Mouse (Mus musculus) testis, adult 2 months (tissue): Measurements from ENCODE around the gene Smim22. TPM values are rescaled to one million over a fixed set of nuclear protein-coding genes. Genes with fewer than 3 reads are reported as not detected.

Experiments used
- H3K27ac ChIP-seq: fragments of 200-500 bp; 2 replicates; pipeline ENCODE4 v1.5.1; 2012; ENCODE audit warnings: low read depth, low read length; ENCODE audit not compliant: control insufficient read depth, insufficient read depth
- H3K27me3 ChIP-seq: fragments of 200-500 bp; 2 replicates; pipeline ENCODE4 v1.6.1; 2012; ENCODE audit warnings: mild to moderate bottlenecking, low read length, moderate library complexity; ENCODE audit not compliant: control insufficient read depth, insufficient read depth
- H3K36me3 ChIP-seq: fragments of 200-500 bp; 2 replicates; pipeline ENCODE4 v1.6.1; 2012; ENCODE audit warnings: mild to moderate bottlenecking, low read length; ENCODE audit not compliant: control insufficient read depth, insufficient read depth
- H3K4me1 ChIP-seq: fragments of 200-500 bp; 2 replicates; pipeline ENCODE4 v1.6.1; 2012; ENCODE audit warnings: low read length; ENCODE audit not compliant: control insufficient read depth, insufficient read depth
- H3K4me3 ChIP-seq: fragments of 200-500 bp; 2 replicates; pipeline ENCODE4 v1.5.1; 2012; ENCODE audit warnings: low read depth, mild to moderate bottlenecking, low read length, moderate library complexity, mixed read lengths; ENCODE audit not compliant: control insufficient read depth
- CTCF ChIP-seq: fragments of 200-500 bp; IDR thresholded peaks from 2 replicates; pipeline ENCODE4 v1.5.1; 2012; ENCODE audit warnings: low read depth, mild to moderate bottlenecking, inconsistent platforms, low read length, moderate library complexity; ENCODE audit not compliant: control insufficient read depth, insufficient read depth, insufficient replicate concordance
- POLR2A ChIP-seq: fragments of 200-500 bp; IDR thresholded peaks from 2 replicates; pipeline ENCODE4 v1.6.1; 2012; ENCODE audit warnings: low read depth, mild to moderate bottlenecking, inconsistent platforms, low read length, moderate library complexity; ENCODE audit not compliant: control insufficient read depth
- polyA plus RNA-seq: library from polyadenylated mRNA; depleted of rRNA; stranded (reverse); fragments of >200 nt; gene quantifications from 2 replicates; pipeline ENCODE4 v1.2.3, GENCODE M21; 2012

Smim22 gene
- polyA plus RNA-seq, 1 experiment, result 1.7 TPM

DNA sequence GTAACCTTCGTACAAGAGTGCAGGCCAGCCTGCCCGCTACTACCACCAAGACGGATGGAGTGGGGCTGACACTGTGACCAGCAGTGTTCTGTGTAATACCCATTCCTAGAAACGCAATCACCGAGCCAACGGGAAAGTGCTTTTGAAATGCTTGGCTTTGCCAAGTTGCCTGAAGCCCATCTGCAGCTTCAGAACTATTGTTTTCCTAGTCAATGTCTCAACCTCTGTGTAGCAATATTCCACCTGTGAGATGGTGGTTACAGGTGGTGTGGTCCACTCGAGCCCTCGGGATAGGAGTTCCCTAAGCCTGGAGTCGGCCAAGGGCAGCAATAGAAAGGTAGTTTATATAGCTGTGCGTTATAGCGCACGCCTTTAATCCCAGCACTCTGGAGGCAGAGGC is 22.4 kb upstream of the Smim22 start:
- Histone ChIP-seq H3K4me1 (peaks cover 5% of the 10 kb centered on the region; the same call in 1 of the 2 replicates), H3K4me3 (no peak overlapping the region), H3K36me3 (no peaks in the 10 kb centered on the region), H3K27me3 (no peaks in the 10 kb centered on the region), H3K27ac (no peak overlapping the region)
- TF ChIP-seq CTCF, result no peak
- no peak for TF ChIP-seq POLR2A

DNA sequence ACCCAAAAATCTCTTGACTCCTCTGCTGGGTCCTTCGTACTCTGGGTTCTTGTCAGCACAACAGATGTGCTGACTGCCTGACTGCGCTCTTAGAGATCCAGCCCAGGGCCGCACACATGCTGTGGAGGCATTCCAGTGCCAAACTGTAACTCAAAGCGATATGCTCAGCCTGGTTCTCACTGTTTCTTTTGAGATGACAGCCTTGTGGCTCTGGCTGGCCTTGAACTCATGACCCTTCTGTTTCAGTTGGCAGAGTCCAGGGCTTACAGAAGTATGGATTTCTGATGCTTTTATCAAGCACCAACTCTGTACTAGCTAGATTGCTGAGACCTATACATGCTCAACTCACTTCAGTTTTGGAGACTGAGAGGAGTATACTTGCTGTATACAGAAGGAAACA is 13.8 kb upstream of the Smim22 start:
- Histone ChIP-seq H3K4me3 (no peak overlapping the region), H3K27me3 (no peaks in the 10 kb centered on the region), H3K36me3 (peaks cover 1% of the 10 kb centered on the region), H3K27ac (no peak overlapping the region; the same call in 1 of the 2 replicates), H3K4me1 (peaks cover 8% of the 10 kb centered on the region)
- TF ChIP-seq CTCF (no peak), POLR2A (no peak)

DNA sequence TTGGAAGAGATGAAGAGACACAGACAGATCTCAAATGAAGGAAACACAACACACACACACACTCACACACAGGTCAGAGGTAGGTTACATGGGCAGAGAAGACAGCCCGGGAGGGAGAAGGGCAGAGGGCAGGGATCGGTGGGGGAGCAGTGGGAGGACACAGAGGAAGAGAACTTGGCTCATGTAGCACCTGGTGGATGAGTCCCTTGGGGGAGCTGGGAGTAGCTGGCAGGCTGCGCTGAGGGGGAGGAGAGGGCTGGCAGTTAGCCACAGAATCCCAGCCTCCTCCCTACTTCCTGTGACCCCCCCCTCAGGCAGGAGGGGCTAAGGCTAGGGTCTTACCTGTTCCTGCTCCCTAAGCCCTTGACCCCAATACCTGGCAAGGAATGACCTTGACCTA is 9.5 kb upstream of the Smim22 start, which contains the start of gene Sept12:
Gene Sept12 (minus strand): TSS at position 300 of the 400 bp plus-strand sequence.
- Histone ChIP-seq H3K27me3 (no peaks in the 10 kb centered on the region), H3K4me3 (peak within 1 kb of the TSS; percentile 86), H3K4me1 (peaks cover 8% of the 10 kb centered on the region), H3K27ac (peak within 1 kb of the TSS; percentile 90), H3K36me3 (peaks cover 1% of the 10 kb centered on the region)
- TF ChIP-seq POLR2A (peak; percentile 79; the same call in 1 of the 2 replicates), CTCF (no peak)

DNA sequence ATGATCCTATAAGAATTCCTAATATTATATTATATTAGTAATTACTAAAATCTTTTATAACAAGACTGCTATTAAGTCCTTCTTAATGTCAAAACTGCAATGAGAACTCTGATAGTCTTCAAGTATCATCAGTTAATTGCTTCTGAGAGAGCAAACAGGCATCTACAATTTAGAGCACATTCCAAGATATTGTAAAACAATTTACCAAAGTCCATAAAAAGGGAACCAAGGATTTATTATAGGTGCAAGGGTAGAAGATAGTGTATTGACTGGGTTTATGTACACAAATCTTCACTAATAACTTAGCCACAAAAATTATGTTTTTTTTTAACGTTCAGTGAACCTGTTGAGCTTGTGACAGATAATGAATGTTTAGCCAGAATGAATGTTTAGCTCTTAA is 8.1 kb upstream of the Smim22 start:
- TF ChIP-seq POLR2A (no peak), CTCF (no peak)
- H3K27me3 ChIP-seq, result no peaks in the 10 kb centered on the region
- no peak overlapping the region for H3K27ac ChIP-seq
- no peak overlapping the region for H3K4me3 ChIP-seq
- H3K36me3 ChIP-seq, result no peaks in the 10 kb centered on the region
- H3K4me1 ChIP-seq, result peaks cover 4% of the 10 kb centered on the region; the same call in 1 of the 2 replicates

DNA sequence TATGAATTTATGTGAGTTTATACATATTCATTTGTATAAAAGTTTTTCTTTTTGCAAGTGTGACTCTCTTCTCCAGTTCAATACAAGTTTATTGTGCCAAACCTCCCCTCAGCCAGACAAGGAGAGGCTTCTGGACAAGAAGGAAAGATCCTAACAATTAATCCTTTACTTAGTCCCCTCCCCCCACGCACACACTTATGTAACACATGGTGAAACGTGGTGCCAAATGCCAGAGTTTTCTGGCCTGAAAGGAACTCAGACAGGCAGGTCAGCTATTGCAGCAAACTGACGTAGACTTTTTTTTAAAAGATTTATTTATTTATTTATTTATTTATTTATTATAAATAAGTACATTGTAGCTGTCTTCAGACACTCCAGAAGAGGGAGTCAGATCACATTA is 6.5 kb upstream of the Smim22 start:
- H3K27me3 ChIP-seq, result no peaks in the 10 kb centered on the region
- TF ChIP-seq POLR2A, result no peak
- TF ChIP-seq CTCF, result no peak
- H3K4me3 ChIP-seq, result no peak overlapping the region
- H3K4me1 ChIP-seq, result peaks cover 4% of the 10 kb centered on the region; the same call in 1 of the 2 replicates
- no peak overlapping the region for H3K27ac ChIP-seq
- H3K36me3 ChIP-seq, result no peaks in the 10 kb centered on the region

DNA sequence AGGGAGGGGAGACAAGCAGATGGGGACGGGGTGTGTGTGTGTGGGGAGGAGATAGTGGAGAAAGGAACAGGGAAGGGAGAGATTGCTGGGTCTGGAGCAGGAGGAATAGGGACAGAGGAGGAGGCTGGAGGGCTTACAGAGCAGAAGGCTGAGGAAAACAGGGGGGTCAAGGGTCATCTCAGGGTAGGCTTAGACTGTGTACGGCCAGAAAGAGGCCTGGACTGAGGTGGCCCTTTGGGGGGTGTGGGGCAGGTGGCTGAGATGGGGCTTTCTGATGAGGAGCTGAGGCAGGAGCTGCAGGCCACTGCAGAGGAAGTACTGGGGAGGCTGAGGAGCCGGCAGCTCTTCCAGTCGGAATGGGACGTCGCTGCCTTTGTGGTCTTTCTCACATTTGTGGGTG is 404 bp downstream of the Smim22 start:
- H3K4me1 ChIP-seq, result peaks cover 16% of the 10 kb centered on the region
- H3K27ac ChIP-seq, result peak overlapping the region; percentile 22; the same call in 1 of the 2 replicates
- no peak overlapping the region for H3K4me3 ChIP-seq
- TF ChIP-seq CTCF, result no peak
- TF ChIP-seq POLR2A, result no peak
- H3K36me3 ChIP-seq, result no peaks in the 10 kb centered on the region
- no peaks in the 10 kb centered on the region for H3K27me3 ChIP-seq

DNA sequence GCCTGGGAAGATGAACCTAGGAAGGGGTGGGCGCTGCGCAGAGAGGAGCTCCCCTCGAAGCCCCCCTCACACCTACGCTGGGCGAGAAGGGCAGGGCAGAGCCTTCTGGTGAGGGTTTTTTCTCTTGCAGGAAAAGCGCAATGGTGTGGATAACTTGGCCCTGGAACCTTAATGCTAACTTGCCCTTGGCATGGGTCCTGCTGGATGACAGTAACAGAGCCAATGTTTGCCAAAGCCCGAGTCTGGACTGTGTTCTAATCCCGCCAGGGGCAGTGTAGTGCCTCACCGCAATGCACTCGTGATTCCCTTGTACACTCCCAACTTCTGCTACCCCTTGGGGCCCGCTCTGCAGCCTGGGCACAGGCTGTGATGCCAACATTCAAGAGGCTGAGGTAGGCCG is 988 bp downstream of the Smim22 start:
- TF ChIP-seq CTCF (no peak), POLR2A (no peak)
- H3K27ac ChIP-seq, result no peak overlapping the region

DNA sequence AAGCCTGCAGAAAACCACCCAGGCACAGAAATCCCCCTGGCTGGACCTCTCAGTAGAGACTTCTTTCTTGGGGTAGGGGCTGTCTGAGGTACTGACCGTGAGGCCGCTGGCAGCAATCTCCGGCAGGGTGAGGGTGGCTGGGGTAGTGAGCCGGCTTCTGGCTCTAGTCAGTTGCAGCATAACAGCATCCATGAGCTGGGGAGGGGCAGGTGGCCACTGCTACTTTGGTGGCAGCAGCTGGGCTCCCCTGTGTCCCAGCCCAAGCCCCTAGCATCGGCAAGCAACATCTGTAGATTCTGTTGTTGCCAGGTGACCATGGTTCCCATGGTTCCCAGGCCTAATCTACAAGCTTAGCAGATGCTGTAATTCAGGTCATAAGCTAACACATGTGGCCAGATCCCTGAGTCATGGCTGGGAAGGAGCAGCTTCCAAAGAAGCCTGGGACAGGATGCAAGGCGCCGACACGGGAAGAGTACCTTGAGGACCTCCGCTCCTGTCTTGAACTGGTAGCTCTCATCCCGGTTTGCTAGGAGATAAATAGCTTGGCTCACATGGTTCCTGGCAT is 3.4 kb downstream of the Smim22 start:
- TF ChIP-seq POLR2A, result peak; percentile 10; the same call in 1 of the 2 replicates
- TF ChIP-seq CTCF, result no peak
- Histone ChIP-seq H3K4me1 (peaks cover 17% of the 10 kb centered on the region), H3K27ac (no peak overlapping the region), H3K27me3 (no peaks in the 10 kb centered on the region), H3K36me3 (no peaks in the 10 kb centered on the region), H3K4me3 (peak overlapping the region; percentile 98)

More for the DNA sequence above, 988 bp downstream of the Smim22 start:
- no peaks in the 10 kb centered on the region for H3K36me3 ChIP-seq
- no peak overlapping the region; the same call in 1 of the 2 replicates for H3K4me3 ChIP-seq
- H3K27me3 ChIP-seq, result no peaks in the 10 kb centered on the region
- H3K4me1 ChIP-seq, result peaks cover 17% of the 10 kb centered on the region
